Mouse (Mus musculus): ENCODE data around the gene Ncmap. TPM values are rescaled to one million over a fixed set of nuclear protein-coding genes. Genes with fewer than 3 reads are reported as not detected.

Ncmap gene
- polyA plus RNA-seq, 1 experiment from 2014 or later, result 0.79 TPM

GRCm38 (mm10) chr4:135396303-135396702 is 1.7 kb downstream of the Ncmap start:
- H3K4me3 ChIP-seq, result no peak overlapping the region
- H3K4me2 ChIP-seq, result no peak overlapping the region
- WGBS, result 86% methylated on average over 5 of the region's 5 CpGs
- H3K27me3 ChIP-seq, result peaks cover 39% of the 10 kb centered on the region
- no peaks in the 10 kb centered on the region for H3K36me3 ChIP-seq (ENCODE audit: poor library complexity, severe bottlenecking)
- no peaks in the 10 kb centered on the region for H3K9me3 ChIP-seq (replicated peaks)
- H3K9ac ChIP-seq, result no peak overlapping the region
- ATAC-seq, result no peak
- no peak overlapping the region for H3K27ac ChIP-seq
- peaks cover 10% of the 10 kb centered on the region for H3K4me1 ChIP-seq

- Histone ChIP-seq H3K27me3 (peaks cover 39% of the 10 kb centered on the region), H3K27ac (no peak overlapping the region), H3K4me3 (no peak overlapping the region), H3K4me2 (no peak overlapping the region), H3K9me3 (replicated peaks) (no peaks in the 10 kb centered on the region), H3K4me1 (peaks cover 10% of the 10 kb centered on the region), H3K36me3 (ENCODE audit: poor library complexity, severe bottlenecking) (no peaks in the 10 kb centered on the region), H3K9ac (no peak overlapping the region)
- ATAC-seq, result no peak
- WGBS, result 82% methylated on average over 4 of the region's 4 CpGs
These were observed 2.7 kb downstream of the Ncmap start for GRCm38 (mm10) chr4:135395375-135395774.

- Histone ChIP-seq H3K9ac (no peak overlapping the region), H3K27me3 (peaks cover 39% of the 10 kb centered on the region), H3K36me3 (ENCODE audit: poor library complexity, severe bottlenecking) (no peaks in the 10 kb centered on the region), H3K9me3 (replicated peaks) (no peaks in the 10 kb centered on the region), H3K4me1 (peaks cover 10% of the 10 kb centered on the region), H3K27ac (no peak overlapping the region), H3K4me2 (no peak overlapping the region), H3K4me3 (no peak overlapping the region)
- ATAC-seq, result no peak
- 87% methylated on average over 7 of the region's 7 CpGs for WGBS
These were observed 3.4 kb downstream of the Ncmap start for GRCm38 (mm10) chr4:135394666-135395065.

DNA sequence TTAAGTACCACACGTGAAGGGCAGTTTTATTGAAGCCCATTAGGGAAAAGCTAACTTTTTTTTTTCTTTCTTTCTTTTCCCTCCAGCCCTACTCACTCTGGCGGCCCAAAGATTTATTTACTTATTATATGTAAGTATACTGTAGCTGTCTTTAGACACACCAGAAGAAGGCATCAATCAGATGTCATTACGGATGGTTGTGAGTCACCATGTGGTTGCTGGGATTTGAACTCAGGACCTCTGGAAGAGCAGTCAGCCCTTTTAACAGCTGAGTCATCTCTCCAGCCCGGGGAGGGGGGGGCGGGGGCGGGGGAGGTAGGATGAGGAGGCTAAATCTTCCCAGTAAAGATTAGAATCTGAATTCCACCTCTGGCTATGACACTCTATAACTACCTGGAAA is 4.6 kb downstream of the Ncmap start:
- ATAC-seq, result no peak
- H3K4me2 ChIP-seq, result no peak overlapping the region
- WGBS, result 86% methylated on average over 6 of the region's 6 CpGs

DNA sequence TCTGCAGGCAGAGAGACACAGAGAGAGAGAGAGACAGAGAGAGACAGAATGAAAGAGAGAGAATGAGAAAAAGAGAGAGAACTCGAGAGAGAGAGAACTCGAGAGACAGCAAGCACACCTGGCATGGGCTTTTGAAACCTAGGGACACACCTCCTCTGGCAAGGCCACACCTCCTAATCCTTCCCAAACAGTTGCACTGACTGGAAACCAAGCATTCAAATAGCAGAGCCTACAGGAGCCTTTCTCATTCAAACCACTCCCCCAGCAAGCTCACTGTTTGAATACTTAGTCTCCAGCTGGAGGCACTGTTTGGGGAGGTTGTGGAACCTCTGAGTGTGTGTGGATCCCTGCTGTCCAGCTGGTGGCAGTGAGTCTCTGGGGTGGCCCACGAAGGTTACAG is 5.2 kb downstream of the Ncmap start:
- no peak overlapping the region for H3K27ac ChIP-seq
- no peak overlapping the region for H3K9ac ChIP-seq
- no peaks in the 10 kb centered on the region for H3K9me3 ChIP-seq (replicated peaks)
- peaks cover 3% of the 10 kb centered on the region for H3K4me1 ChIP-seq
- peaks cover 23% of the 10 kb centered on the region for H3K27me3 ChIP-seq
- H3K4me2 ChIP-seq, result no peak overlapping the region
- H3K36me3 ChIP-seq (ENCODE audit: poor library complexity, severe bottlenecking), result no peaks in the 10 kb centered on the region
- no peak for ATAC-seq
- H3K4me3 ChIP-seq, result no peak overlapping the region
- 93% methylated on average over 3 of the region's 3 CpGs for WGBS

More for the DNA sequence above, 4.6 kb downstream of the Ncmap start:
- Histone ChIP-seq H3K9ac (no peak overlapping the region), H3K9me3 (replicated peaks) (no peaks in the 10 kb centered on the region), H3K36me3 (ENCODE audit: poor library complexity, severe bottlenecking) (no peaks in the 10 kb centered on the region), H3K4me3 (no peak overlapping the region), H3K27me3 (peaks cover 28% of the 10 kb centered on the region), H3K4me1 (peaks cover 9% of the 10 kb centered on the region), H3K27ac (no peak overlapping the region)

DNA sequence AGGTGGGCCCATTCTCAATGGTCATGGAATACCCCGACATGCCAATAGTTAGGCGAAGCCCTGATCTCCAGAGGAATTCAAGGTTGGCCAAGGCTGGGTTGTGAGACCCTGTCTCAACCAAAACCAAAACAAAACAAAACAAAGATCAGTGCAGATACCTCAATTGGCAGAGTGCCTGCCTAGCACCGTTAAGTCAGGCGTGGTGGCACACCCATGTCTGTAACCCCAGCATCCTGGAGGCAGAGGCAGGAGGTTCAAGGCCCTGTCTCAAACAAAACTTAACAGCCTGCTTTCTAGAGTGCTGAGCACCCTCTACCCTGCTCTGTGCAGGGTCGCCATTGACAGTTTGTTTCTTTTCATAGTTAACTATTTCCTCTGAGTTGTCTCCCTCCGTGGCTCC is 7.0 kb downstream of the Ncmap start:
- 71% methylated on average over 6 of the region's 6 CpGs for WGBS
- Histone ChIP-seq H3K36me3 (ENCODE audit: poor library complexity, severe bottlenecking) (no peaks in the 10 kb centered on the region), H3K4me2 (no peak overlapping the region), H3K4me1 (no peaks in the 10 kb centered on the region), H3K27ac (no peak overlapping the region), H3K9me3 (replicated peaks) (no peaks in the 10 kb centered on the region), H3K27me3 (0 out of 2 replicates have a peak, but pooled peaks cover 5% of the 10 kb centered on the region), H3K9ac (no peak overlapping the region), H3K4me3 (no peak overlapping the region)
- ATAC-seq, result no peak

- 51% methylated on average over 10 of the region's 10 CpGs for WGBS
These were observed 12.4 kb downstream of the Ncmap start for GRCm38 (mm10) chr4:135385614-135386013.

GRCm38 (mm10) chr4:135382316-135382715 is 15.7 kb downstream of the Ncmap start:
- 4% methylated on average over 14 of the region's 14 CpGs for WGBS
- Histone ChIP-seq H3K27ac (no peak overlapping the region), H3K27me3 (peaks cover 7% of the 10 kb centered on the region), H3K9me3 (replicated peaks) (no peaks in the 10 kb centered on the region), H3K36me3 (ENCODE audit: poor library complexity, severe bottlenecking) (no peaks in the 10 kb centered on the region), H3K4me1 (peaks cover 6% of the 10 kb centered on the region; the same call in 1 of the 2 replicates), H3K4me3 (no peak overlapping the region), H3K9ac (no peak overlapping the region), H3K4me2 (no peak overlapping the region)
- ATAC-seq, result 0 out of 2 replicates have a peak, but pooled peaks have one; percentile 41

More at GRCm38 (mm10) chr4:135385614-135386013, 12.4 kb downstream of the Ncmap start:
- no peak overlapping the region for H3K4me2 ChIP-seq
- H3K27me3 ChIP-seq, result peaks cover 9% of the 10 kb centered on the region
- H3K4me3 ChIP-seq, result no peak overlapping the region
- H3K4me1 ChIP-seq, result peaks cover 6% of the 10 kb centered on the region; the same call in 1 of the 2 replicates
- no peak overlapping the region for H3K9ac ChIP-seq
- ATAC-seq, result no peak
- H3K27ac ChIP-seq, result no peak overlapping the region
- H3K36me3 ChIP-seq (ENCODE audit: poor library complexity, severe bottlenecking), result no peaks in the 10 kb centered on the region
- no peaks in the 10 kb centered on the region for H3K9me3 ChIP-seq (replicated peaks)

DNA sequence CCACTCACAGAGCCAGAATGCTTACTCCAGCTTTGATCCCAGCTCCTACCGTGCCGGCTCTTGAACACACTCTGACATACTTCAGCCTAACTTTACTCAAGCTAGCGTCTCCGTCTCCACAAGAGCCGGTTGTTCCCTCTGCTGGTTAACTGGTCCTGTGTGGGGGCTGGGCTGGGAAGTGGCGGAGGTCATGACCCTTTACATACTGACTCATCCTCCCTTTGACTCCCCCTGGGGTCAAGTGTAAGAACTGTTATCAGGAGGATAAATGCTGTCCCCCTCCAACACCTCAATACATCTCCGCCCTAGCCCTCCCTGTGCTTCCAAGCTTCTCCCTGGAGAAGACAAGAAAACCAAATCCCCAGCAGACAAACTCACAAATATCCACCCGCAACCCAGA is 16.7 kb downstream of the Ncmap start:
- no peak overlapping the region for H3K4me2 ChIP-seq
- H3K9ac ChIP-seq, result no peak overlapping the region
- H3K27ac ChIP-seq, result no peak overlapping the region
- H3K4me1 ChIP-seq, result peaks cover 6% of the 10 kb centered on the region; the same call in 1 of the 2 replicates
- H3K9me3 ChIP-seq (replicated peaks), result no peaks in the 10 kb centered on the region
- 65% methylated on average over 8 of the region's 8 CpGs for WGBS
- peaks cover 7% of the 10 kb centered on the region for H3K27me3 ChIP-seq
- no peak overlapping the region for H3K4me3 ChIP-seq
- H3K36me3 ChIP-seq (ENCODE audit: poor library complexity, severe bottlenecking), result no peaks in the 10 kb centered on the region
- no peak for ATAC-seq

GRCm38 (mm10) chr4:135377241-135377640 is 20.8 kb downstream of the Ncmap start:
- Histone ChIP-seq H3K9me3 (replicated peaks) (no peaks in the 10 kb centered on the region), H3K4me3 (no peak overlapping the region), H3K27ac (no peak overlapping the region), H3K9ac (no peak overlapping the region), H3K36me3 (ENCODE audit: poor library complexity, severe bottlenecking) (no peaks in the 10 kb centered on the region), H3K27me3 (no peaks in the 10 kb centered on the region), H3K4me2 (no peak overlapping the region), H3K4me1 (no peaks in the 10 kb centered on the region)
- 85% methylated on average over 11 of the region's 11 CpGs for WGBS
- no peak for ATAC-seq

DNA sequence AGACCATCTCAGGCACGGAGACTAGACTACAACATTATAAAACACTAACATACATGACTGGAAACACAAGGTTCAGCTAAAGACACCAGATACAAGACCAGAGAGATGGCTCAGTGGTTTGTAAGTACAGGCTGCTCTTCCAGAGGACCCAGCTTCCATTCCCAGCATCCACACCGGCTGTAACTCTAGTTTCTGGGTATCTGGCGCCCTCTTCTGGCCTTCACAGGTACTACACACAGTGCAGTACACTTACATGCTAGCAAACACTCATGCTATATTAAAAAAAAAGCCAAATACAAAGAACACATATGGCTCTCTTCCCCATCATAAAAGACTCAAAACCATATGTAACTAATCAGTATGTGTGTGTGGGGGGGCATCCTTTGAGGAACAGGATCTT is 22.6 kb downstream of the Ncmap start:
- 70% methylated on average over 3 of the region's 3 CpGs for WGBS
- no peak overlapping the region for H3K27ac ChIP-seq
- no peaks in the 10 kb centered on the region for H3K9me3 ChIP-seq (replicated peaks)
- no peaks in the 10 kb centered on the region for H3K27me3 ChIP-seq
- no peak overlapping the region for H3K9ac ChIP-seq
- H3K4me3 ChIP-seq, result no peak overlapping the region
- H3K4me1 ChIP-seq, result no peaks in the 10 kb centered on the region
- no peak for ATAC-seq
- no peak overlapping the region for H3K4me2 ChIP-seq
- H3K36me3 ChIP-seq (ENCODE audit: poor library complexity, severe bottlenecking), result no peaks in the 10 kb centered on the region

DNA sequence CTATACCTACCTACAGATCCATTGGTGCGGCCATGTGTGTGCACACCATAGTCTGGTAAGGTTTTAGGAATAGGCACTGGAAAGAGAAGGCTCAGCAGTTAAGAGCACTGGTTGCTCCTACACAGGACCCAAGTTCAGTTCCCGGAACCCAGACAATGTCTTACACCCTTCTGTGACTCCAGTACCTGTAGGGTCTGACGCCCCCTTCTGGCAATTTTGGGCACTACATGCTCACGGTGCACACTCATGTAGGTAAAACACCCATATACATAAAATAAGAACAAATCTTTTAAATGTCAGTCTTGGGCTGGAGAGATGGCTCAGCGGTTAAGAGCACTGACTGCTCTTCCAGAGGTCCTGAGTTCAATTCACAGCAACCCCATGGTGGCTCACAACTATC is 24.7 kb downstream of the Ncmap start:
- no peak for ATAC-seq
- Histone ChIP-seq H3K4me3 (no peak overlapping the region), H3K9me3 (replicated peaks) (no peaks in the 10 kb centered on the region), H3K9ac (no peak overlapping the region), H3K36me3 (ENCODE audit: poor library complexity, severe bottlenecking) (no peaks in the 10 kb centered on the region), H3K27me3 (no peaks in the 10 kb centered on the region), H3K4me2 (no peak overlapping the region), H3K4me1 (no peaks in the 10 kb centered on the region), H3K27ac (no peak overlapping the region)
- WGBS, result 83% methylated on average over 5 of the region's 5 CpGs

GRCm38 (mm10) chr4:135370372-135370771 is 27.7 kb downstream of the Ncmap start:
- no peak for ATAC-seq
- H3K4me3 ChIP-seq, result no peak overlapping the region
- H3K4me2 ChIP-seq, result no peak overlapping the region
- no peaks in the 10 kb centered on the region for H3K27me3 ChIP-seq
- WGBS, result 73% methylated on average over 11 of the region's 11 CpGs
- no peaks in the 10 kb centered on the region for H3K36me3 ChIP-seq (ENCODE audit: poor library complexity, severe bottlenecking)
- no peak overlapping the region for H3K9ac ChIP-seq
- H3K9me3 ChIP-seq (replicated peaks), result no peaks in the 10 kb centered on the region
- H3K27ac ChIP-seq, result no peak overlapping the region
- H3K4me1 ChIP-seq, result no peaks in the 10 kb centered on the region
